Mouse (Mus musculus): Measurements from ENCODE around the gene Acss1. TPM values are rescaled to one million over a fixed set of nuclear protein-coding genes. Genes with fewer than 3 reads are reported as not detected.

Gene Acss1
- total RNA-seq, 2 experiments from 2014 or later: 26.4 to 26.8 TPM

GRCm38 (mm10) chr2:150646411-150647121 lies 21.7 kb downstream of the Acss1 start:
- Histone ChIP-seq H3K4me3 (no peak overlapping the region), H3K27ac (peak overlapping the region; percentile 89)
- no peak for DNase-seq (ENCODE audit: low spot score in 2 of 2)
- TF ChIP-seq CTCF (conservative IDR thresholded peaks at IDR 0.05): no peak

- no peak for DNase-seq (ENCODE audit: low spot score in 2 of 2)
- Histone ChIP-seq H3K4me3 (no peak overlapping the region), H3K27ac (peak overlapping the region; percentile 89)
- no peak for TF ChIP-seq CTCF (conservative IDR thresholded peaks at IDR 0.05)
These were observed 23.1 kb downstream of the Acss1 start for GRCm38 (mm10) chr2:150645225-150645624.

GRCm38 (mm10) chr2:150643726-150644415 lies 24.4 kb downstream of the Acss1 start:
- no peak for TF ChIP-seq CTCF (conservative IDR thresholded peaks at IDR 0.05)
- no peak overlapping the region for H3K4me3 ChIP-seq
- peak; percentile 47 to 87 for DNase-seq (ENCODE audit: low spot score in 2 of 2)

GRCm38 (mm10) chr2:150643166-150643565 lies 25.1 kb downstream of the Acss1 start:
- H3K4me3 ChIP-seq: no peak overlapping the region
- no peak for DNase-seq (ENCODE audit: low spot score in 2 of 2)
- TF ChIP-seq CTCF (conservative IDR thresholded peaks at IDR 0.05): no peak
- peak overlapping the region; percentile 92 for H3K27ac ChIP-seq

More at GRCm38 (mm10) chr2:150643726-150644415, 24.4 kb downstream of the Acss1 start:
- H3K27ac ChIP-seq: peak overlapping the region; percentile 92

DNA sequence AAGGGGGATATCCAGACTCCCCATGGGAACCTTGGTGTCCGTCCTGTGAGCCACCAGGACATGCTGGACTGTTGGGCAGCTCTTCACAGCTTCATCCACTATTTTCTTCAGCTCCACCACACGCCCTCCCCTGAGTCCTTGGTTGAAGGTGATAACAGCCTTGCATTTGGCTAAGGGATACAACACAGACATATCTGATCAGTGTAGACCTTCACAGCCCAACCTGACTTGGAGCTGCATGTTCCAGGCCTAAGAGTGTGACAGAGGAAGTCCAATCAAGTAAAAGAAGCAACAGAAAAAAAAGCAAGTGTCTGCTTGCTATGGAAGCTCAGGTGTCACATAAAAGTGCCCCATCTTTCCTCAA lies 29.9 kb downstream of the Acss1 start:
- Histone ChIP-seq H3K27ac (peak overlapping the region; percentile 61; the same call in 1 of the 2 replicates), H3K4me3 (no peak overlapping the region)
- no peak for DNase-seq (ENCODE audit: low spot score in 2 of 2)
- TF ChIP-seq CTCF (conservative IDR thresholded peaks at IDR 0.05): no peak

DNA sequence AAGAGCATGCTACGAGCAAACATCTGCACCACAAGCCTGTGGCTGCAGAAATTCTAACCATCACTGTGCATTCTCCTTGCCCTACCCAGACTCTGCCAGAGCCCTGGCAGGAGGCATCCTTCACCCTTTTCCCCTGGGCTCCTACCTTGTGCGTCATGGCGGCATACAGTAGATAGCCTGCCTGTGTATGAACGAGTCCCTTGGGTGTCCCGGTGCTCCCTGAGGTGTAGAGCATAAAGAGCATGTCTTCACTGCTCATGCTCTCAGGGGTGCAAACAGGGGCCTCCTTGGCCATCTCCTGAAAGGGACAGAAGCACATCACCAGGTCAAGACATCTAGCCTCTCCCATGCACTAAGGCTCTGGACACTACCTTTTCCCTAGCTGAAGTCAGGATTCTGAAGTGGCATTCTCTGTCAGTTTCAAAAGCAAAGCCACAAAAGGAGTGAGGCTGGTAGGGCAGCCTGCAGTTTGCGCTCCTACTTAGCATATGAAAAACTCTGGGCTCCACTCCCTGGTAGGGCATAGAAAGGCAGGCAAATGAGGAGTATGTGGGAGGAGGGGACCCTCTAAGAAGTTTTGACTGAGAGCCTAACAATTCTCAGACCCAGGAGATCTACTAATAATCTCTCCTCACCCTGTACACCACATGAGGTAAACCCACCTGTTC lies 30.5 kb downstream of the Acss1 start:
- Histone ChIP-seq H3K27ac (peak overlapping the region; percentile 61), H3K4me3 (no peak overlapping the region)
- no peak for DNase-seq (ENCODE audit: low spot score in 2 of 2)
- TF ChIP-seq CTCF (conservative IDR thresholded peaks at IDR 0.05): no peak

GRCm38 (mm10) chr2:150635877-150636446 lies 32.3 kb downstream of the Acss1 start:
- no peak for TF ChIP-seq CTCF (conservative IDR thresholded peaks at IDR 0.05)
- Histone ChIP-seq H3K4me3 (no peak overlapping the region), H3K27ac (no peak overlapping the region)
- DNase-seq (ENCODE audit: low spot score in 2 of 2): no peak

DNA sequence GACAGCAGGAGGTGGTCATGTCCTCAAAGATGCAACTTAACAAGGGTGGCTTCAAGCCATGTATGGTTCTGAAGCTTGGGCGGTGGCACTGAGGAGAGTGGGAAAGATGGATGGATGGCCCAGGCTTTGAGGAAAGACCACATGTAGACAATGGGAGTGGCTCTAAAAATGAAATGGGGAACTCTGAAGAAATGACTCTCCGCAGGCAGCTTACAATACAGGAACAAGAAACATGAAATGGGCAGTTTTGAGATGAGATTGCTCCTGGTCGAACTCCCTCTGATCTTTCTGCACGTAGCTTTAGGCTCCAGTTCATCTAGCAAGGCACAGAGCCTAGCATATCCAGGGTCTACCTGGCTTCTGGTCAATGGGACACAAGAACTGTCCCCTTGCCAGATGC lies 39.0 kb downstream of the Acss1 start:
- no peak for DNase-seq (ENCODE audit: low spot score in 2 of 2)
- Histone ChIP-seq H3K4me3 (no peak overlapping the region), H3K27ac (no peak overlapping the region)
- no peak for TF ChIP-seq CTCF (conservative IDR thresholded peaks at IDR 0.05)

- no peak for DNase-seq (ENCODE audit: low spot score in 2 of 2)
- Histone ChIP-seq H3K27ac (no peak overlapping the region), H3K4me3 (no peak overlapping the region)
- TF ChIP-seq CTCF (conservative IDR thresholded peaks at IDR 0.05): no peak
These were observed 41.2 kb downstream of the Acss1 start for GRCm38 (mm10) chr2:150627140-150627539.

GRCm38 (mm10) chr2:150624926-150625325 lies 43.4 kb downstream of the Acss1 start:
- Histone ChIP-seq H3K4me3 (no peak overlapping the region), H3K27ac (no peak overlapping the region)
- DNase-seq (ENCODE audit: low spot score in 2 of 2): no peak
- TF ChIP-seq CTCF (conservative IDR thresholded peaks at IDR 0.05): no peak

- Histone ChIP-seq H3K27ac (no peak overlapping the region), H3K4me3 (no peak overlapping the region)
- TF ChIP-seq CTCF (conservative IDR thresholded peaks at IDR 0.05): no peak
- no peak for DNase-seq (ENCODE audit: low spot score in 2 of 2)
These were observed 44.3 kb downstream of the Acss1 start for GRCm38 (mm10) chr2:150623957-150624356.

DNA sequence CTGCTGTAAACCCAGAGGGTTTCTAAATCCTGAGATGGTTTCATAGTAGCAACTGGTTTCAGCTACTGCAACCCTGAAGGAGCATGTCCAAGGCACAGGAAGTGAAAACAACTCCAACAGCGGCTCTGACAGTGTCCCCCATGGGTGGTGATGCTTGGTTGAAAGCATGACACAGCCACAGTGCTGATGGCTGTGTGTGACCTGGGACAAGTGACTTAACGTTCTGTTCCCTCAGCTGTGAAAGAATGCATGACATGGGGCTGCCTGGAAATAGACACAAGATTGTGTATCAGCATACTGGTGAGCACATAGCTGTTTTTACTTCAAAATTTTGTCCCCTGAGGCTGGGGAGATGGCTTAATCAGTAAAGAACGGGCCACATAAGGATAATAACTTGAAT lies 46.6 kb downstream of the Acss1 start:
- DNase-seq (ENCODE audit: low spot score in 2 of 2): no peak
- no peak for TF ChIP-seq CTCF (conservative IDR thresholded peaks at IDR 0.05)
- no peak overlapping the region for H3K4me3 ChIP-seq
- H3K27ac ChIP-seq: no peak overlapping the region

DNA sequence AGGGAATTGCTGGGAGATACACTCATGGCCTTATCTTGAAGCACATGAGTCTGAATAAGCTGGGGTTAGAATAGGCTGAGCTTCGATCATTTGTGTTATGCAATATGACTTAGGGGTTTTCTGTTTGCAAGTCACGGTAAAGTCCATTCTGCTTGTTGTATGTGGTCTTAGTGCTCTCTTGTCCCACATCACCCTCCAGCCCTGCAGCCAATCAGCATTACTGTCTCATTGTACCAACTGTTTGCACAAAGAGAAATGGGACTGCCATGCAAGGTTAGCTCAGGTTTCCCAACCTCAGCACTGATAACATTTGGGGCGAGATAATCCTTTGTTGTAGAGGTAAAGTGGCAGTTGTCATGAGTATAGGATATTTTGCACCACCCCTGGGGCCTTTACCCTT lies 58.2 kb downstream of the Acss1 start:
- DNase-seq (ENCODE audit: low spot score in 2 of 2): no peak
- TF ChIP-seq CTCF (conservative IDR thresholded peaks at IDR 0.05): no peak
- H3K27ac ChIP-seq: no peak overlapping the region
- H3K4me3 ChIP-seq: no peak overlapping the region

Measured in layer of hippocampus, adult 2 months (tissue).